Mouse (Mus musculus) ES-Bruce4 (cell line): Measurements from ENCODE around the gene Nemp1. TPM values are rescaled to one million over a fixed set of nuclear protein-coding genes. Genes with fewer than 3 reads are reported as not detected.
A peak's percentile ranks its signal among the peaks of the same experiment; 100 is the strongest.

Source experiments
- H3K27ac ChIP-seq: 2 replicates; pipeline ENCODE4 v1.5.1; 2012; ENCODE audit warnings: low read length, inconsistent platforms; ENCODE audit not compliant: insufficient read depth
- H3K27me3 ChIP-seq: 2 replicates; pipeline ENCODE4 v1.6.1; 2012; ENCODE audit warnings: mild to moderate bottlenecking, low read length, inconsistent platforms; ENCODE audit not compliant: control insufficient read depth, poor library complexity, insufficient read depth, severe bottlenecking
- H3K36me3 ChIP-seq: 2 replicates; pipeline ENCODE4 v1.6.1; 2012; ENCODE audit warnings: inconsistent platforms, mild to moderate bottlenecking, low read length, moderate library complexity; ENCODE audit not compliant: control insufficient read depth, poor library complexity, insufficient read depth, severe bottlenecking
- H3K4me1 ChIP-seq: one replicate; pipeline ENCODE4 v1.8.1; 2011; ENCODE audit warnings: low read length; ENCODE audit not compliant: control insufficient read depth, insufficient read depth
- H3K4me3 ChIP-seq: 2 replicates; pipeline ENCODE4 v1.5.1; 2011; ENCODE audit warnings: low read depth, mild to moderate bottlenecking, low read length
- H3K9ac ChIP-seq: 2 replicates; pipeline ENCODE4 v1.6.1; 2012; ENCODE audit warnings: low read depth, mild to moderate bottlenecking, inconsistent platforms; ENCODE audit not compliant: poor library complexity, severe bottlenecking
- H3K9me3 ChIP-seq: replicated peaks from 2 replicates; pipeline ENCODE4 v1.6.1; 2012; ENCODE audit warnings: mild to moderate bottlenecking, low read length, inconsistent platforms; ENCODE audit not compliant: control insufficient read depth, poor library complexity, insufficient read depth, severe bottlenecking
- CTCF ChIP-seq: IDR thresholded peaks from one replicate; pipeline ENCODE4 v1.8.1; 2011; ENCODE audit warnings: low read depth, low read length
- EP300 ChIP-seq: IDR thresholded peaks from 2 replicates; pipeline ENCODE4 v1.6.1; 2011; ENCODE audit warnings: low read depth, low read length; ENCODE audit not compliant: insufficient read depth
- POLR2A ChIP-seq: IDR thresholded peaks from one replicate; pipeline ENCODE4 v1.8.1; 2011; ENCODE audit warnings: low read length; ENCODE audit not compliant: insufficient read depth
- polyA plus RNA-seq: library from polyadenylated mRNA; stranded (reverse); fragments of >200 nt; gene quantifications from 2 replicates; pipeline ENCODE4 v1.2.4, GENCODE M21; 2011; ENCODE audit warnings: low read depth; ENCODE audit not compliant: missing spikeins, insufficient read depth, insufficient read length

Nemp1 gene
- polyA plus RNA-seq, 1 experiment: 22.0 TPM

GRCm38 (mm10) chr10:127694636-127695035 lies 27.9 kb downstream of the Nemp1 start:
- TF ChIP-seq CTCF (no peak), EP300 (no peak), POLR2A (no peak)
- H3K36me3 ChIP-seq: peaks cover 26% of the 10 kb centered on the region
- no peak overlapping the region for H3K9ac ChIP-seq
- no peak overlapping the region for H3K27ac ChIP-seq
- no peak overlapping the region for H3K4me3 ChIP-seq
- H3K27me3 ChIP-seq: no peaks in the 10 kb centered on the region
- H3K9me3 ChIP-seq: no peaks in the 10 kb centered on the region
- no peaks in the 10 kb centered on the region for H3K4me1 ChIP-seq

DNA sequence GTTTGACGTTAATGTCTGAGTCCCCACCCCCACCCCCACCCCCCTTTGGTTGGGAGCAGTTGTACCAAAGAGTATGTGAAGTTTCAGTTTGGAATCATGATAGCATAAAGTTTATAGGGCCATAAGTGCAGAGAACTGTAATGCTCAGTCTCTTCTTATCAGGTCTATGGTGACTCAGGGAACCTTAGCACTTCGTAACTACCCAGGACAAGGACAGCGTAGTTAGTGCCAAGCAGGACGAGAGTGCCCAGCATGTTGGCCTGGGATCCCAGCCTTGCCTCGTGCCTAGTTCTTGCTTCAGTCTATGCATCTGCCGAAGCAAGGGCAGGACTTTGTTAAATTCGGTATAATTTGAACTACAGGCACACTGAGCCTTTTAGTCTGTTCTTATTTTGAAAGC lies 29.1 kb downstream of the Nemp1 start:
- H3K27ac ChIP-seq: no peak overlapping the region
- peaks cover 25% of the 10 kb centered on the region for H3K36me3 ChIP-seq
- H3K9ac ChIP-seq: no peak overlapping the region
- H3K4me3 ChIP-seq: no peak overlapping the region
- H3K27me3 ChIP-seq: no peaks in the 10 kb centered on the region
- no peaks in the 10 kb centered on the region for H3K9me3 ChIP-seq
- H3K4me1 ChIP-seq: no peaks in the 10 kb centered on the region
- TF ChIP-seq EP300 (no peak), CTCF (no peak), POLR2A (no peak)

- H3K9ac ChIP-seq: no peak overlapping the region
- no peaks in the 10 kb centered on the region for H3K9me3 ChIP-seq
- peaks cover 19% of the 10 kb centered on the region for H3K36me3 ChIP-seq
- no peak overlapping the region for H3K4me3 ChIP-seq
- H3K27ac ChIP-seq: no peak overlapping the region
- no peaks in the 10 kb centered on the region for H3K27me3 ChIP-seq
- no peak for TF ChIP-seq EP300
- TF ChIP-seq POLR2A: no peak
- TF ChIP-seq CTCF: no peak
- H3K4me1 ChIP-seq: no peaks in the 10 kb centered on the region
Observed at GRCm38 (mm10) chr10:127698966-127699365, 32.3 kb downstream of the Nemp1 start.

DNA sequence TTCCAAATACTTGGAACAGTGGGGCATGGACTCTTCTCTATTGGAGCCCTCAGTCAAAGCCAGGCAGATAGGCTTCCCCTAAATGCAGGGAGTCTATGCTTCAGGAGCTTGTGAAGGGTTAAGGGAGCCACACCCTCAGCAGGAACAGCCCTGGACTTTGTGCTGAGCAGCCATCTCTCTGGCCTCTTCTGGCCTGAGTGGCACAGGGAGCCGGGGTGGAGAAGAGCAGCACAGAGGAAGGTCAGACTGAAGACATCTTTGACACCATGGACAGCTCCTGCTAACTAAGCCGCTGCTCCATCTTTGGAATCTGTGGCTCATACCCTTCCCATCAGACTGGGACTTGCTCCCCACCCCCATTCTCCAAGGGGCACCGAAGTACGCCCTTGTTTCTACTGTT lies 36.6 kb downstream of the Nemp1 start:
- H3K27me3 ChIP-seq: no peaks in the 10 kb centered on the region
- no peaks in the 10 kb centered on the region for H3K9me3 ChIP-seq
- no peak overlapping the region for H3K27ac ChIP-seq
- H3K9ac ChIP-seq: no peak overlapping the region
- peaks cover under 1% of the 10 kb centered on the region for H3K36me3 ChIP-seq
- TF ChIP-seq POLR2A (no peak), EP300 (no peak), CTCF (no peak)
- H3K4me3 ChIP-seq: no peak overlapping the region
- no peaks in the 10 kb centered on the region for H3K4me1 ChIP-seq

DNA sequence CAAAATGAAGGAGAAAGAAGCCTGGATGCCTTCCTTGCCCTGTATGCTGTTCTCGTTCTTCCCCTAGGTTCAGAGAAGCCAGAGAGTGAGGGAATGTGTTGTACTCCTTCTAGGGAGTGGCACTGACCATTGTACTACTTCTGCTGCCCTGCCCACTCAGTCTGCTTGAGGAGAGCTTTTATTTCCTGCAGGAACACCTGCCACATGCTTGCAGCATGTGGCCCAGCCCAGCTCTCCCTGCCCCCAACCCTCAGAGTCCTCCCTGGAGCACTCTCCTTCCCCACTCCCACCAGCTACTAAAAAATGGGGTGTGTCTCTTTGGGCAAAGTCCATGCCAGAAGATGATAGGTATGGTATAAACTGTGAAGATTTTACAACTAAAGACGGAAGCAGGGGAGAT lies 37.6 kb downstream of the Nemp1 start:
- H3K4me1 ChIP-seq: no peaks in the 10 kb centered on the region

GRCm38 (mm10) chr10:127704766-127705220 lies 38.1 kb downstream of the Nemp1 start, which contains the start of gene Myo1a:
Gene Myo1a (plus strand): TSS chr10:127705170.
- H3K4me3 ChIP-seq: no peak within 1 kb of the TSS
- no peaks in the 10 kb centered on the region for H3K36me3 ChIP-seq
- H3K4me1 ChIP-seq: no peaks in the 10 kb centered on the region
- H3K9ac ChIP-seq: no peak within 1 kb of the TSS
- no peaks in the 10 kb centered on the region for H3K27me3 ChIP-seq
- H3K27ac ChIP-seq: no peak within 1 kb of the TSS
- H3K9me3 ChIP-seq: no peaks in the 10 kb centered on the region
- TF ChIP-seq CTCF (peak; percentile 54), EP300 (no peak), POLR2A (no peak)

More for the DNA sequence above, 37.6 kb downstream of the Nemp1 start:
- Histone ChIP-seq H3K9ac (no peak overlapping the region), H3K4me3 (no peak overlapping the region), H3K27ac (no peak overlapping the region), H3K36me3 (no peaks in the 10 kb centered on the region), H3K9me3 (no peaks in the 10 kb centered on the region), H3K27me3 (no peaks in the 10 kb centered on the region)
- TF ChIP-seq EP300: no peak
- no peak for TF ChIP-seq POLR2A
- TF ChIP-seq CTCF: no peak
